Mouse (Mus musculus) CH12.LX (cell line): Measurements from ENCODE around the gene Akr1b10. TPM values are rescaled to one million over a fixed set of nuclear protein-coding genes. Genes with fewer than 3 reads are reported as not detected.

Source experiments
- DNase-seq: peaks from one replicate; pipeline ENCODE4 v3.0.0-alpha.2; 2013; ENCODE audit errors: extremely low read depth
- H3K27ac ChIP-seq: 2 replicates; pipeline ENCODE4 v1.5.1; 2012; ENCODE audit warnings: low read depth, mild to moderate bottlenecking, control low read depth, moderate library complexity; ENCODE audit not compliant: insufficient read depth
- H3K27me3 ChIP-seq: replicated peaks from 2 replicates; pipeline ENCODE3; 2012; ENCODE audit warnings: inconsistent platforms
- H3K36me3 ChIP-seq, 2 experiments: replicated peaks in 1 of 2; 2 replicates each; pipeline versions ENCODE3 to v1.6.1; 2012; ENCODE audit warnings: inconsistent platforms in 1 of 2, low read length in 1 of 2, mild to moderate bottlenecking in 1 of 2, mixed read lengths in 1 of 2, moderate library complexity in 1 of 2; ENCODE audit not compliant: control insufficient read depth in 1 of 2, insufficient read depth in 1 of 2
- H3K4me1 ChIP-seq, 2 experiments: 2 replicates each; pipeline ENCODE4 v1.6.1; 2012; ENCODE audit warnings: inconsistent platforms in 1 of 2, moderate library complexity in 1 of 2; ENCODE audit not compliant: insufficient read depth in 2 of 2, control insufficient read depth in 1 of 2
- H3K4me2 ChIP-seq: 2 replicates; pipeline ENCODE4 v1.6.1; 2012; ENCODE audit warnings: low read depth, mild to moderate bottlenecking, control low read depth; ENCODE audit not compliant: poor library complexity, insufficient read depth, severe bottlenecking
- H3K4me3 ChIP-seq, 3 experiments: fragments of 150-350 bp in 1 of 3; sonication (generic) in 1 of 3; replicated peaks in 1 of 3; 2 replicates each; pipeline versions ENCODE3 to v1.5.1; 2011 to 2012; ENCODE audit warnings: low read depth in 2 of 3, low read length in 2 of 3, mild to moderate bottlenecking in 2 of 3, moderate library complexity in 2 of 3, control low read depth in 1 of 3, improper control_type of control experiment in 1 of 3, inconsistent platforms in 1 of 3, mixed read lengths in 1 of 3; ENCODE audit not compliant: poor library complexity in 1 of 3
- H3K79me2 ChIP-seq: replicated peaks from 2 replicates; pipeline ENCODE4 v1.6.1; 2012; ENCODE audit warnings: mild to moderate bottlenecking, moderate library complexity; ENCODE audit not compliant: control insufficient read depth, poor library complexity, insufficient read depth, severe bottlenecking; ENCODE audit errors: extremely low read depth
- H3K9ac ChIP-seq: 2 replicates; pipeline ENCODE4 v1.6.1; 2012; ENCODE audit warnings: low read depth, mild to moderate bottlenecking, control low read depth, moderate library complexity; ENCODE audit not compliant: insufficient read depth
- H3K9me3 ChIP-seq: replicated peaks from 2 replicates; pipeline ENCODE3; 2012; ENCODE audit warnings: low read length, inconsistent platforms, mixed read lengths
- CHD1 ChIP-seq: IDR thresholded peaks from 2 replicates; pipeline ENCODE4 v1.6.1; 2012; ENCODE audit warnings: low read depth, low read length, improper control_type of control experiment, inconsistent platforms
- CHD2 ChIP-seq: IDR thresholded peaks from 2 replicates; pipeline ENCODE4 v1.6.1; 2011; ENCODE audit warnings: low read length, improper control_type of control experiment
- CTCF ChIP-seq, 2 experiments: IDR thresholded peaks in 1 of 2; conservative IDR thresholded peaks in 1 of 2; 2 replicates each; pipeline ENCODE4 v1.5.1; 2011 to 2012; ENCODE audit warnings: low read depth in 2 of 2, low read length in 2 of 2, improper control_type of control experiment in 1 of 2, inconsistent platforms in 1 of 2, mild to moderate bottlenecking in 1 of 2, moderate library complexity in 1 of 2
- IRF4 ChIP-seq: IDR thresholded peaks from 2 replicates; pipeline ENCODE4 v1.6.1; 2014; ENCODE audit warnings: low read depth, mild to moderate bottlenecking, inconsistent platforms, low read length, improper control_type of control experiment
- JUND ChIP-seq: conservative IDR thresholded peaks from 2 replicates; pipeline ENCODE4 v1.6.1; 2011; ENCODE audit warnings: low read depth, low read length, improper control_type of control experiment
- KAT2A ChIP-seq: IDR thresholded peaks from 2 replicates; pipeline ENCODE4 v1.6.1; 2012; ENCODE audit warnings: low read length, improper control_type of control experiment, inconsistent platforms; ENCODE audit not compliant: insufficient replicate concordance
- NELFE ChIP-seq: IDR thresholded peaks from 2 replicates; pipeline ENCODE4 v1.6.1; 2011; ENCODE audit warnings: low read depth, low read length, improper control_type of control experiment
- NRF1 ChIP-seq: IDR thresholded peaks from 2 replicates; pipeline ENCODE4 v1.6.1; 2014; ENCODE audit warnings: low read depth, mild to moderate bottlenecking, inconsistent platforms, low read length, improper control_type of control experiment, moderate library complexity
- PAX5 ChIP-seq: IDR thresholded peaks from 2 replicates; pipeline ENCODE4 v1.6.1; 2012; ENCODE audit warnings: low read length, inconsistent platforms, mixed read lengths
- POLR2A ChIP-seq: IDR thresholded peaks from 2 replicates; pipeline ENCODE4 v1.6.1; 2011; ENCODE audit warnings: low read depth, mild to moderate bottlenecking, improper control_type of control experiment, low read length
- RAD21 ChIP-seq: IDR thresholded peaks from 2 replicates; pipeline ENCODE4 v1.6.1; 2011; ENCODE audit warnings: low read depth, mild to moderate bottlenecking, low read length, improper control_type of control experiment, moderate library complexity
- SIN3A ChIP-seq: IDR thresholded peaks from 2 replicates; pipeline ENCODE4 v1.6.1; 2012; ENCODE audit warnings: low read length, improper control_type of control experiment, inconsistent platforms
- SMC3 ChIP-seq: IDR thresholded peaks from 2 replicates; pipeline ENCODE4 v1.6.1; 2011; ENCODE audit warnings: low read depth, low read length, improper control_type of control experiment
- TBP ChIP-seq: conservative IDR thresholded peaks from 2 replicates; pipeline ENCODE4 v1.6.1; 2011; ENCODE audit warnings: low read depth, low read length, improper control_type of control experiment
- TCF12 ChIP-seq: IDR thresholded peaks from 2 replicates; pipeline ENCODE4 v1.6.1; 2014; ENCODE audit warnings: low read depth, mild to moderate bottlenecking, inconsistent platforms, low read length, improper control_type of control experiment
- USF2 ChIP-seq: conservative IDR thresholded peaks from 2 replicates; pipeline ENCODE4 v1.6.1; 2011; ENCODE audit warnings: low read depth, low read length, improper control_type of control experiment
- ZMIZ1 ChIP-seq: IDR thresholded peaks from 2 replicates; pipeline ENCODE4 v1.6.1; 2012; ENCODE audit warnings: low read depth, mild to moderate bottlenecking, inconsistent platforms, low read length, improper control_type of control experiment
- ZNF384 ChIP-seq: IDR thresholded peaks from 2 replicates; pipeline ENCODE4 v1.6.1; 2012; ENCODE audit warnings: low read depth, low read length, improper control_type of control experiment, inconsistent platforms
- dilution Hi-C: fragments of 300-500 bp; cut with MboI; formaldehyde crosslinking; loops from 2 replicates; pipeline ENCODE4 v1.14.3; 2020; ENCODE audit warnings: low sequenced_read_pairs; ENCODE audit not compliant: extremely low pct_unique_long_range_greater_than_20kb, extremely low pct_ligation_motif_present
- in situ Hi-C: fragments of 300-500 bp; cut with MboI; formaldehyde crosslinking; loops from 3 replicates; pipeline ENCODE4 v1.14.3; 2019; ENCODE audit warnings: low sequenced_read_pairs, low pct_ligation_motif_present, low pct_unique_long_range_greater_than_20kb, mixed read lengths
- polyA plus RNA-seq: library from polyadenylated mRNA; unstranded; fragments of >175 nt; gene quantifications from 2 replicates; pipeline ENCODE4 v1.2.1, GENCODE M21; 2012; ENCODE audit warnings: low read depth; ENCODE audit not compliant: insufficient read length
- total RNA-seq, 2 experiments: library from RNA; depleted of rRNA; stranded (reverse); fragments of 300-350 nt in 1 of 2; fragments of >200 nt in 1 of 2; gene quantifications; 2 replicates each; pipeline ENCODE4 v1.2.3; 2012 to 2014

Gene Akr1b10
- total and polyA plus RNA-seq, 3 experiments = 20.3 to 34.7 (median 29.6) TPM

- in situ Hi-C loops (no loop called here), dilution Hi-C loops (no loop called here)
- no peaks in the 10 kb centered on the region for H3K79me2 ChIP-seq
- H3K4me3 ChIP-seq = no peak overlapping the region
- no peak overlapping the region for H3K4me2 ChIP-seq
- peaks cover 7 to 27% of the 10 kb centered on the region in 2 experiments for H3K4me1 ChIP-seq
- no peaks in the 10 kb centered on the region for H3K27me3 ChIP-seq
- DNase-seq = no peak
- TF ChIP-seq JUND = no peak
- no peak for TF ChIP-seq KAT2A
- no peak for TF ChIP-seq NRF1
- no peak for TF ChIP-seq ZMIZ1
- no peak for TF ChIP-seq TBP
- no peak for TF ChIP-seq SIN3A
- TF ChIP-seq CHD1 = no peak
- H3K9me3 ChIP-seq = no peaks in the 10 kb centered on the region
- no peak overlapping the region for H3K27ac ChIP-seq
- H3K9ac ChIP-seq = no peak overlapping the region
- no peaks in the 10 kb centered on the region for H3K36me3 ChIP-seq
Measured at GRCm38 (mm10) chr6:34370081-34370480, 13.9 kb upstream of the Akr1b10 start.

- no peaks in the 10 kb centered on the region for H3K36me3 ChIP-seq
- peak overlapping the region; percentile 87 for H3K4me2 ChIP-seq
- no peaks in the 10 kb centered on the region for H3K27me3 ChIP-seq
- peak overlapping the region in 1 of 3 experiments; percentile 11 for H3K4me3 ChIP-seq
- dilution Hi-C loops = no loop called here
- H3K27ac ChIP-seq = peak overlapping the region; percentile 19; the same call in 1 of the 2 replicates
- H3K79me2 ChIP-seq = no peaks in the 10 kb centered on the region
- peak overlapping the region; percentile 76 for H3K9ac ChIP-seq
- peak; percentile 87 for DNase-seq
- TF ChIP-seq TCF12 = no peak
- TF ChIP-seq POLR2A = peak; percentile 44; the same call in 1 of the 2 replicates
- no peak for TF ChIP-seq IRF4
- peak; percentile 64 to 76 for TF ChIP-seq CTCF (conservative IDR thresholded peaks at IDR 0.05 in 1 of 2, IDR thresholded peaks at IDR 0.05 in 1 of 2; ENCODE audit: low read depth in 2 of 2, low read length in 2 of 2)
- TF ChIP-seq RAD21 = peak; percentile 63
- TF ChIP-seq NELFE = no peak
- TF ChIP-seq ZNF384 = no peak; the same call in 1 of the 2 replicates
- no peak for TF ChIP-seq ZMIZ1
- no peak for TF ChIP-seq USF2
- TF ChIP-seq SMC3 = peak; percentile 62
- peak; percentile 95 for TF ChIP-seq CHD2
- no peak for TF ChIP-seq PAX5
- H3K9me3 ChIP-seq = no peaks in the 10 kb centered on the region
- H3K4me1 ChIP-seq = peaks cover 8 to 21% of the 10 kb centered on the region in 2 experiments
- in situ Hi-C loops = no loop called here
Measured at GRCm38 (mm10) chr6:34371700-34372351, 12.2 kb upstream of the Akr1b10 start.
